Mouse (Mus musculus) heart, embryonic 12.5 days (tissue): Measurements from ENCODE around the gene Prl. TPM values are rescaled to one million over a fixed set of nuclear protein-coding genes. Genes with fewer than 3 reads are reported as not detected.

Experiments
- polyA plus RNA-seq: library from polyadenylated mRNA; unstranded; fragments of >200 nt; fragmentation: Nextera tagmentation; extraction: Ambion mirVana; gene quantifications from 2 replicates; pipeline ENCODE4 v1.2.1, GENCODE M21; 2016

The Prl gene
- polyA plus RNA-seq, 1 experiment from 2014 or later = not detected

Other genes starting within 250 kb of the Prl start
- gene Prl3d1, start 36.6 kb downstream of the Prl start, polyA plus RNA-seq = not detected in 2 replicates
- not detected in 2 replicates for gene Prl3d2, start 64.1 kb downstream of the Prl start, polyA plus RNA-seq
- gene Prl3d3, start 99.2 kb downstream of the Prl start, polyA plus RNA-seq = not detected in 2 replicates
- gene Prl3c1, start 139.1 kb downstream of the Prl start, polyA plus RNA-seq = not detected in 2 replicates
- not detected in 2 replicates for gene Prl3b1, start 184.3 kb downstream of the Prl start, polyA plus RNA-seq
- gene Prl3a1, start 201.9 kb downstream of the Prl start, polyA plus RNA-seq = not detected in 2 replicates